Mouse (Mus musculus): ENCODE data around the gene Aars.
"Not testable (repeated sequence)": the region's sequence is repeated elsewhere in the genome, so short reads cannot be mapped to it uniquely, and the experiment has no call there.

Gene Aars

GRCm38 (mm10) chr8:111032916-111033315 lies at the start of gene Aars:
Gene Aars (plus strand): TSS chr8:111033144.
- in situ Hi-C loops (cut with MboI; ENCODE audit: low sequenced_read_pairs), result no loop called here

GRCm38 (mm10) chr8:110987805-110988744 lies 44.9 kb upstream of the Aars start:
- in situ Hi-C loops (cut with MboI; ENCODE audit: low sequenced_read_pairs), result no loop called here

DNA sequence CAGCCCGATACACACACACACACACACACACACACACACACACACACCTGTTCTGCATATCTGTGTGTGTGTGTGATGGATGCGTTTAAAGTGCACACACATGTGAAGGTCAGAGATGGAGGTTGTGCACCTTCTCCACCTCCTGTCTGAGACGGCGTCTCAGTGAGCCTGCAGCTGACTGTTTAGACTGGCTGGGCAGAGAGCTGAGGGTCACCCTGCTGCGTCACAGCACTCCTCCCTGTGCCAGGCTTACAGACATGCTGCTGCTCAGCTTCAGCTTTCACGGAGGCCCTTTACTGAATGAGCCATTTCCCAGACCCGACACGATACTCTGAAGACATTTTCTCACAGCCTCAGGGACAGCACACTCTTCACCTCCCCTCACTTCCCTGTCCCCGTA lies 42.9 kb upstream of the Aars start:
- in situ Hi-C loops (cut with MboI; ENCODE audit: low sequenced_read_pairs), result no loop called here

DNA sequence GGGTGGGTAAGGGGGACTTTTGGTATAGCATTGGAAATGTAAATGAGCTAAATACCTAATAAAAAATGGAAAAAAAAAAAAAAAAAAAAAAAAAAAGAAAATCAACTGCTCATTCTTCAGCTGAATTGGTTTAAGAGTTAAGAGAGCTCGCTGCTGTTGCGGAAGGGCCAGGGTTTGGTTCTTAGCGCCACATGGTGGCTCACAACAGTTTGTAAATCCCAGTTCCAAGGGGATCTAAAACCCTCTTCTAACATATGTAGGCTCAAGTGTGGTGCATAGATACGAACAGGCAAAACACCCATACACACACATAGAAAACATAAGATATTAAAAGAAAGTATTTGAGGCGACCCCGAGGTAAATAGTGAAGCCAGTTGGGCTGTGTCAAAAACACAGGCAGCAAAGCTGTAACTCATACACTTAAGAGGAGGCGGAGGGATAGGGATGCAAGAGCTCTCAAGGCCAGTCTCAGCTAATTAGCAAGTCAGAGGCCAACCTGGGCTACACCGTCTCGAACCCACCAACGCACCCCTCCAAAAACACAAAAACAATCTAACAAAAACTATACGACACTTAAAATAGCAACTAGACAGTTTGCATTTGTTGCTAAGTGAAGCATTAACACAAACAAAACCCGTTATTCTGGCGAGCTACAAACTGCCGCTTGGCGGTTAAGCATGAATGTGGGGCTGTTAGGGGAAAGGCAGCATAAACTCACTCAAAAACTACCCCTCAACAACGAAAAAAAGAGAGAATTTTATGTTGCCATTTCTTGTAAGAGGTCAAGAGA lies 36.1 kb upstream of the Aars start:
- in situ Hi-C loops (cut with MboI; ENCODE audit: low sequenced_read_pairs), result no loop called here

DNA sequence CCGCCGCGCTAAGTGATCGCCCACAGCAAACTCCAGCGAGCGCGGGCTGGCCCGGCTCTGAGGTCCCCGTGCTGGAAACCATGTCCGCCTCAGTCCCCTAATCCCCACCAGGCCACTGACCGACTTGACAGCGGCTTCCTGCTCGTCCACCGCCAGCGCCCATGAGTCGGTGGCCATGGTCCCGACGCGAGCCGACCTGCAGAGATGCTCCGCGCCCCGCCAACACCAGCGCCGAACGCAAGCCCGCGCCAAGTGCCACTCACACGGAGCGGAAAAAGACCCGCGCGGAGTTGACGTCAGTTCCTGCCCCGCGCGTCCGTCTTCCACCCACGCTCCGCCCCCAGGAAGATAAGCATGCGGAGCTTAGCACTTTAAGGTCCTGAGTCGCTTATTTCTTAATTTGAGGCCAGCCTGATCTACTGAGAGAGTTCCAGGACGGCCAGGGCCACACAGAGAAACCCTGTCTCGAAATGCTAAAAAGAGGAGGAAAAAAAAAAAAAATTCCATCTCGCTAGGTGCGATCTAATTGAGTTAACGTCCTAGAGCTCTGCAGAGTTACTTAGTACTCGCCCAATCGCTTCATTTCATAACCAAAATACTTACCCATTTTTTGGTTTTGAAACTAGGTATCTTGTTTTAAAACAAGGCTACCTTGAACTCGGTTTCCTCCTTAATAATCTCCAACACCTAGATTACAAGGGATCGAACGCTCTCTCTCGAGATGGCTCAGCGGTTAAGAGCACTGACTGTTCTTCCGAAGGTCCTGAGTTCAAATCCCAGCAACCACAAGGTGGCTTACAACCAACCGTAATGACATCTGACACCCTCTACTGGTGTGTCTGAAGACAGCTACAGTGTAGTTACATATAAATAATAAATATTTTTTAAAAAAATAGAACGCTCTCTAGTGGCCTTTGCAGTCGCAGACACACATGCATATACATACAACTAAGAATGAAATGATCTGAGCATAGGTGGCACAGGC lies 35.1 kb upstream of the Aars start, which contains the start of gene Ddx19a:
Ddx19a (minus strand) TSS at position 254 of the 985 bp plus-strand sequence.
- in situ Hi-C loops (cut with MboI; ENCODE audit: low sequenced_read_pairs), result no loop called here

DNA sequence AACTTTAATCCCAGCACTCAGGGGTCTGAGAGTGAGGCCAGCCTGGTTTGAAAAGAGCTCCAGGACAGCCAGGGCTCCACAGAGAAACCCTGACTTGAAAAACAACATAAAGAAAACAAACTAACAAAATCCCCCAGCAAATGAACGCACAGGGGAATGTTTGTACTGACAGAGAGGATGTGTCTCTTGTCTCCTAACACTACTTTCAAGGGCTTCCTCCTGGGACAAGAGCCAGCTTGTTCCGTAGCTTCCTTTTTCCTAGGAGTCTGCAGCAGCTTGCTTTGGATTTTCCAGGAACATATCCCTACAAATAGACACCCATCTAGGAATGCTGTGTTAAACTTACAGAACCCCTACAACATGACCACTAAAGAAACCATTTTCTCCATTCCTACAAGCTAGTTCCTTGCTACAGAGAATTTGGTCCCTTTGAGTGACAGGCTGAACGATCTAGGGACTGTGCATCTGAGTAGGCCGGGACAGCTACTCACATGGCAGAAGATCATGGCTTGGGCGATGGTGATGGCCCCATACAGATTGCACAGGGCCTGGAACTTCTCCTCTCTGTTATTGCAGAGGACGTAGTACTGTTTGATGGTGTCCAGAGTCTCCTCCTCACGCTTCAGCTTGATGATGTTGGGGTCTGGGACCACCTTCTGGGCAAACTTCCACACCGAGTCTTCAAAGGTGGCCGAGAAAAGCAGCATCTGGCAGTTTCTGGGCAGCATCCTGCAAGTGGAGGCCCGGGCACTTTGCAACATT lies 22.5 kb upstream of the Aars start:
- in situ Hi-C loops (cut with MboI; ENCODE audit: low sequenced_read_pairs), result not testable (repeated sequence)

DNA sequence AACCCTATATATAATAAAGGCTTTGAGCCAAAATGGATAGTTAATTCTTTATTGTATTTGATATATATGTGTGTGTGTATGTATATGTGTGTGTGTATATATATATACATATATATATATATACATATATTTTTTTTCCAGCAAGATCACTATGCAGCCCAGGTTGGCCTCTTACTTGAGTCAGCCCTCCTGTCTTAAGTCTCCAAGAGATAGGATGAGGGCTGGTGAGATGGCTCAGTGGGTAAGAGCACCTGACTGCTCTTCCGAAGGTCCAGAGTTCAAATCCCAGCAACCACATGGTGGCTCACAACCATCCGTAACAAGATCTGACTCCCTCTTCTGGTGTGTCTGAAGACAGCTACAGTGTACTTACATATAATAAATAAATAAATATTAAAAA lies 6.3 kb upstream of the Aars start:
- in situ Hi-C loops (cut with MboI; ENCODE audit: low sequenced_read_pairs), result not testable (repeated sequence)

DNA sequence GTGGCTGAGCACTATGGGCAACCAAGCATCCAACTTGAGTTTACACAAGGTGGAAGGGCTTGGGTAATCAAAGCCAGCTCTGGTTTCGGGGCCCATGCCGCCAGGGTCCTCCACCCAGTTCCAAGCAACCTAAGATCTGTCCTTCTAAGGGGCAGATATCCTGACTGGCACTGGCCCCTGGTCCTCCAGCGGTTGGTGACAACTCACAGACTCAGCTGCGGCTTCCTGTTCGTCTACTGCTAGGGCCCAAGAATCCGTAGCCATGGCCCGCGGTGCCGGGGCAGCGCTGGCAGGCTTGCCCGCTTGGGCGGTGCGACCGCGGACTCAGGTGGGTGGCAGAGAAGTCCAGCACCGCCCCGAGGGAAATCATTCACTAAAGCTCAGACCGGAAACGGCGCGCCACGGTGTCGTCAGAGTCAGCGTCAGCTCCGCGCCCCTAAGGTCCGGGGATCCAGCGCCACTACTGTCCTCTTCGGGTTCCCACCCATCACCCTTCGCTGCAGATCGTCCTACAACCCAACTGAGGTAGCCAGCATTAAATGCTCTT lies 5.5 kb upstream of the Aars start:
- in situ Hi-C loops (cut with MboI; ENCODE audit: low sequenced_read_pairs), result no loop called here

DNA sequence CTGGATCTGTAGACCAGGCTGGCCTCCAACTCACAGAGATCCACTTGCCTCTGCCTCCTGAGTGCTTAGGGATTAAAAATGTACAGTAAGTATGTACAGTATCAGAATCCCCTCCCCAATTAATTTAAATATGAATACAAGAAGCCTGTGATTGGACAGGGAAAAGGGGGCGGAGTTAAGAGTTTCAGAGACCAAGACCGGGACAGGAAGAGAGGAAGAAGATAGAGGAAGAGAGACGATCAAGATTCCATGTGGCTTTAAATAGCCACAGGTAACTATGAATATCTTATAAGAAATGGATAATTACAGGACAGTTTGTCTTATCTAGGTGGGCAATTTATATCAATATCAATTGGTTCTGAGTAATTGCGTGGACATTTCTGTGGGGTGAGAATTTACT lies 3.4 kb upstream of the Aars start:
- in situ Hi-C loops (cut with MboI; ENCODE audit: low sequenced_read_pairs), result no loop called here

DNA sequence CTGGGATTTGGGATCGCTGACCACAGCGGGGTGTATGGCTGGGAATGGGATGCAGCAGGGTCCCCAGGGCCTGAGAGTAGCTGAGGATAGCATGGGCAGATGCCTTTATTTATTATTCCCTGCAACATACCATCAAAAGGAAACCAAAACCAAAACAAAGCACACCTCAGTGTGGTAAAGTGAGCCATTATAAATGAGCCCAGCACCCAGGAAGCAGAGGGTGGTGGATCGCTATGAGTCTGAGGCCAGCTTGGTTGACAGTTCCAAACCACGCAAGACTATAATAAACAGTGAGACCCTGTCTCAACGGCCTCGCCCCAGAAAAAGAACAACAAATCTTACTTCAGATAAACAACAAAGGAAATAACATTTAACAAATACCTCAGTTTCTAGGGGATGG lies 2.9 kb upstream of the Aars start:
- in situ Hi-C loops (cut with MboI; ENCODE audit: low sequenced_read_pairs), result no loop called here

DNA sequence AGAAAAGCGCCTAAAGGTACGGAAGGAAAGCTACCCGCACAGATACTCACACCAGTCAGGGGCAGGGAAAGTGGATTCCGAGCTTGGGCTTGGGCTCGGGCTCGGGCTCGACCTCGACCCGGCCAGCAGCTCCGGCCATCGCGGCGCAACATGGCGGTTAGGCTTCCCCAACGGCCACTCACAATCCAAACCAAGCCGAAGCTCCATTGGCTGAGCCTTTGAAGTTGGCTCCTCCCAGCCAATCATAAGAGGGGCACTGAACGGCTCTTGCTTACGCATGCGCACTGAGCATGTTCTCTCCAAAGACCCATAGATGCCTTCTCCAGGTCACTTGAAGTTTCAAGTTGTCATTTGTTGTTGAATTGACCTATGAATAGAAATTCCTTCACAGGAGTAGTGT lies 1.4 kb upstream of the Aars start, which contains the start of gene Ddx19b:
Ddx19b (minus strand) TSS at position 180 of the 400 bp plus-strand sequence.
- in situ Hi-C loops (cut with MboI; ENCODE audit: low sequenced_read_pairs), result no loop called here

GRCm38 (mm10) chr8:111033482-111034215 lies 705 bp downstream of the Aars start:
- in situ Hi-C loops (cut with MboI; ENCODE audit: low sequenced_read_pairs), result no loop called here

DNA sequence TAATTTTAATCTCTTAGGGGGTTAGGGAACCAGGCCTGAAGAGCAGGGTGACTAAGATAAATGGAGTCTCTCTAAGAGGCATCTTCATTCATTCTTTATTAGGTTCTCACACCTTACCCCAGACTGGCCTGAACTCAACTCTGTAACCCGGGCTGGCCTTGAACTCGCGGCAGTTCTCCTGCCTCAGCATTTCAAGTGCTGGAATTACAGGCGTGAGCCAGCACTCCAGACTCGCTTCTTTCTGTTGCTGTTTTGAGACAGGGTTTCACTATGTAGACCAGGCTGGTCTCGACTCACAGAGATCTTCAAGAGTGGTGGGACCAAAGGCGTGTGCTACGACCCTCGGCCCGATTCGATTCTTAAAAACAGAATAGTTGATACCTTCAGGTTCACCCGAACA lies 1.3 kb downstream of the Aars start:
- in situ Hi-C loops (cut with MboI; ENCODE audit: low sequenced_read_pairs), result no loop called here

- in situ Hi-C loops (cut with MboI; ENCODE audit: low sequenced_read_pairs), result no loop called here
Observed at GRCm38 (mm10) chr8:111036591-111036990, 3.6 kb downstream of the Aars start.

GRCm38 (mm10) chr8:111042546-111042945 lies 9.6 kb downstream of the Aars start:
- in situ Hi-C loops (cut with MboI; ENCODE audit: low sequenced_read_pairs), result no loop called here

GRCm38 (mm10) chr8:111044003-111044734 lies 11.2 kb downstream of the Aars start:
- in situ Hi-C loops (cut with MboI; ENCODE audit: low sequenced_read_pairs), result no loop called here

DNA sequence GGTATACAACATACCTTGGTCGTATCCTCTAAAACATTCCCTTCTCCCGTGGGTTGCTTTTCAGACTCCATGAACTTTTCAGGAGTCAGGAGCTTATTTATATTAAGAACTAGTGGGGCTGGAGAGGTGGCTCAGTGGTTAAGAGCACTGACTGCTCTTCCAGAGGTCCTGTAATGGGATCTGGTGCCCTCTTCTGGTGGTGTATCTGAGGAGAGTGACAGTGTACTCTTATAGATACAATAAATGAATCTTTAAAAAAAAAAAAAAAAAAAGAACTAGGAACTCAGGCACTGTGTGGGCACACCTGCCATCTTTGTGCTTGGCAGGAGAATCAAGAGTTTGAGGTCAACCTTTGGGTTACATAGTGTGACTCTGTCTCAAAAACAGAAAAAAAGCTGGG lies 15.8 kb downstream of the Aars start:
- in situ Hi-C loops (cut with MboI; ENCODE audit: low sequenced_read_pairs), result no loop called here

GRCm38 (mm10) chr8:111049106-111049505 lies 16.2 kb downstream of the Aars start:
- in situ Hi-C loops (cut with MboI; ENCODE audit: low sequenced_read_pairs), result no loop called here
